Mouse (Mus musculus): ENCODE data around the gene Gtf2i.

Gene Gtf2i

DNA sequence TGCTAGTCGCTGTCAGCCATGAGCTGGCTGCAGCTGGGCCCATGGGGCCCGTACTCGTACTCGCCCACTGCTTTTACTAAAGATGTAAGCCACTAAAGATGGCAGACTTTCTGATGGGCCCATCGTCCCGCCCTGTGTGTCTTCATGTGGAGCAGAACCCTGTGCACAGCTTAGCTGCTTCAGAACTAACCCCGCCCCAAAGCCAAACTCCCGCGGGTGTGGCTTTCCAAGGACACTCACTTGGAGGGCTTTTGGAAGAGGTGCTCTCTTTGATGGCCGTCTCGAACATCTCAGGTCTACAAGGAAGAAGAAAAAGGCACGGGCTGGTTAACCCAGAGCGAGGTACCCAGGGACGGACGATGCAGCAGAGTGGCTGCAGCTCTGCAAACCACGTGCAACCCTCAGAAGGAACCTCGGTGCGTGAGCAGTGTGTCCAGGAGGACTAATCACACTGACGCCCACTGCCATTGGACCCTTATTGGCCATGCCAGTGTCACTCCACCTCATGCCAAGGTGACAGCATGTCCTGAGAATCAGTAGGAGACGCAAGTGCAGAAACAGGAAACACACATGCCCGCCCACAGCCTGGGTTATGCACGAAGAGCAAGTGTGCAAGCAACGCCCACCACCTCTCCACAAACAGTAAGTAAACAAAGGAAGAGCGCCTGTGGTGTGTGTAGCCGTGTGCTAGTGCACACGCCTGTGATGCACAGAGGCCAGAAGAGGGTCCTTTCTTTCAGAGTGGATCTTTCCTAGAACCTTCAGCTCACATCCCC, 70.7 kb downstream of the Gtf2i start:
- DNase-seq (ENCODE audit: low read depth, low spot score), result no peak

DNA sequence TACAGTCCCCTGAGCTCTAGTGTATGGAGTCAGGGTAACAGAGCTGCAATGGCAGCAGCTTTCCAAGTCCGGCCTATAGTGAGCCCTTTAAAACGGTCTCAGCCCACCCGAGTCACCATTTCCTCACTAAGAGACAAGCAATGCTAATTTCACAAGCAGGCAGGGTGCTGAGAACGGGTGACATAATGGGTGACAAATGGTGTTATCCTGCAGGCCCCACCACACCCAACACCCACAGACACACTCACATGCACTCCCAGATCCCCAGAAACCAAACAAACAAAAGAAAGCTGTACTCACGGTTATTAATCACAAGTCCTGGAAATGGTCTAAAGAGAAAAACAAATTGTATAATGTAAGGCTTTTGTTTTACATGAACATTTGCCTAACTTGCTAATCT, 72.7 kb downstream of the Gtf2i start:
- DNase-seq (ENCODE audit: low read depth, low spot score), result no peak

DNA sequence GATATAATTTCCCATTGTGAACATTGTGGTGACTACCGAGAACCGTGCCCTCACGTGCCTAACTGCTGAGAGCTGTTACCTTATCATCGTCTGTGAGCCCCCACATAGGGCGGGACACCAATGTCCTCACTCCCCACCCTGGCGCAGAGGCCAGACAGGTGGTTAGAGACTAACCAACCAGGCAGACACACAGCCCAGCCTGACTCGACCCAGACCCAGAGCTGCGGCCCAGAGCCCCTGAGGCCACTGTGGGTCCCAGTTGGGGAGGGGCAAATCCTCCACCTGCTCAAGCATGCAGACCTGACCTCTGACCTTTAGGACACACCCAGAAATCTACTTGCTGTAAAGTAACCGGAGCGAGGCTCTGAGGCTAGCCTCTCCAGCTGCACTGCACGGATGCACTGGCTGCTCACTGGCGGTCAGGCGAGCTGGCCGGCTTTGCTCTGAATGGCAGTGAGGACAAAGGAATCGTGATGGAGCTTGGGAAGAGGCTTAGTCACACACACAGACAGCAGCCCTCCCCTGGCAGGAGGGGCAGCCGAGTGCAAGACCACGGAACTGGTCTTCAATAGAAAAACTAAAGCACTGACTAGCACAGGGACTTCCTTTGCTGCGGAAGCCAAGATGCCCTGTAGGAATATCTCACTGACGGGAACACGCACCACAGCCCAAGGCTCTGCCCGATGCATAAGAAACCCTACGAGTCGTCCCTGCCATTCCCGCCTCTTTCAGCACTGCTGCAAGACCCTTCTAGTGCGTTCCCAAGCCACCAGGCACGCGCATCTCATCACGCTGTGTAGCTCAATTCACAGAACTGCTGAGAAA, 76.4 kb downstream of the Gtf2i start:
- no peak for DNase-seq (ENCODE audit: low read depth, low spot score)

DNA sequence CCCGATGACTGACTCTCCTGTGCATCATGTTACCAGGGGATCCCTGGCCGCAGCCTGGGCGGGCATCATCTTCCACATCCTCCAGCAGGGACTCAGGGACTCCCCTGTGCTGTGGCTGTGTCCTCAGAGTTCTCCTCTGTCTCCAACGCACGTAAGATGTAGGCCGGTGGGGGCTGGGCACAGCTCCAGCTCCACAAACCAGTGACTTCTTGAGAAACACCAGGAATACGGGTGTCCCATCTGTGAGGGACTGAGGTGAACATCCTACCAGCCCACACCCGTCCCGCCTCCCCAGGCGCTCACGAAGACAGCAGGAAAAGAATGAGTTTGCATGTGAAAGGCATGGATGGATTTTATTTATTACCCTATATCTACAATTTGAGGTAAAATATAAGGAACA, 77.1 kb downstream of the Gtf2i start:
- DNase-seq (ENCODE audit: low read depth, low spot score), result no peak

DNA sequence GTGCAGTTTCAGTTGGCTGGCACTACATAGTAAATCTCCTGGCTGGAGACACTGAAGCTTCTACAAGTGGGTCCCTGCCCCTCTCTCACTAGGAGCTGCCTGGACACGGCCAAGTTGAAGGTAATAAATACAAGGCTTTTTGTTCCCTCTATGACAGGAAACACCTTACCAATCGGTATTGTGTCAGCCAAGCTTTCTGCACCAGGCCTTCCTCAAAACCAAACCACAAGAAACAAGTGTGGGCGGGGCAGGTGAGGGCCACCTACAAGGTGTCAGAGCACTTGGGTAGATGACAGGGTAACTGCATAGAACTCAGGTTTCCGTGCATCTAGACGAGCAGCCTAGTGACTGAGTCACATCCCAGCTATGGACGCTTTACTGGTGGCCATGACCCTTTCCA, 77.8 kb downstream of the Gtf2i start:
- peak; percentile 68 for DNase-seq (ENCODE audit: low read depth, low spot score)

DNA sequence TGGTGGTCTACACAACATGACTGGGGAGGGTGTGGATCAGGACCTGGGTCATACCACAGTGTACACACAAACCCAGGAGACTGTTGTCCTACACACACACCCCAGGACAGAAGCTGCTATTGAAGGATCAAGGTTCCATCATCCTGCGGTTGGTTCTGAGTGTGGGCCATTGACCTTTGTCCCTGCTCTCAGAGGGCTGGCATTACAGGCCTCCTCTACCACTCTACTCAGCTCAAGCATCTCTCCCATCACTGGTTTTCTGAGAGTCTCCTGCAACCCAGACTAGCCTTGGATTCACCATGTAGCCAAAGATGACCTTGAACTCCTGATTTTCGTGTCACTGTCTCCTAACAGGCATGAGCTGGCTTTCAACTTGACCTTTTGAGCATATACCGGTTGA, 78.3 kb downstream of the Gtf2i start:
- DNase-seq (ENCODE audit: low read depth, low spot score), result no peak

DNA sequence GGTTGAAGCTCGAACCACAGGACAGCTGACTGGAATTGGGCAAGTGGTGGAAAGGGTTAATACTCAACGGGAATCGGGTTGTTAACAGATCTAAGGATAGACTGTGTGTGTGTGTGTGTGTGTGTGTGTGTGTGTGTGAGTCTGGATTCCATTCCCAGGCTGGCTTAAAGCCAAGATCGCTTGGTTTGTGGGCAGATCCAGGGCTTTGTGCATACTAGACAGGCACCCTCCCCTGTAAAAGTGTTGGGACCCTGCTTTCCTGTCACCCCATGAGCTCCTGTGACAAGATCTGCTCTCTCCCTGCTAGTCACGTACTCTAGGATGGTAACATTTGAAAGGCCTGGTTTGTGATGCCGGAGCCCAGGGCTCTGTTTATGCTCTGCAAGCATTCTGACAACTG, 79.4 kb downstream of the Gtf2i start:
- DNase-seq (ENCODE audit: low read depth, low spot score), result no peak

DNA sequence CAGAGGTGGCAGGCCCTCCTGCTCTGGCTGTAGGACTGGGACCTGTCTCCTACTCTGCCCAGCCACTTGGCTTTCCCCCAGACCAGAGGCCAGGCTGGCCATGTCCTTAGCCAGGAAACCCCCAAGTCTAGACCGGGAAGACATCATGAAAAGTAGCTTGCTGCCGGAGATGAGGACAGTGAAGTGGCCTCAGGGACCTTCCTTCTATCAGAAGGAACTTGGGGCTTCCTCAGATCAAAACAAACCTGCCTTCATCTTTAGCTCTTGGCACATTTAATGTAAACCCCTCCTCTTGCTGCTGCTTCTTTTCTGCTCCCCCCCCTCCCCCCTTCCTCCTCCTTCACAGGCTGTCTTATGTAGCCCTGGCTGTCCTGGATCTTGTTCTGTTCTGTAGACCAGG, 80.4 kb downstream of the Gtf2i start:
- no peak for DNase-seq (ENCODE audit: low read depth, low spot score)

DNA sequence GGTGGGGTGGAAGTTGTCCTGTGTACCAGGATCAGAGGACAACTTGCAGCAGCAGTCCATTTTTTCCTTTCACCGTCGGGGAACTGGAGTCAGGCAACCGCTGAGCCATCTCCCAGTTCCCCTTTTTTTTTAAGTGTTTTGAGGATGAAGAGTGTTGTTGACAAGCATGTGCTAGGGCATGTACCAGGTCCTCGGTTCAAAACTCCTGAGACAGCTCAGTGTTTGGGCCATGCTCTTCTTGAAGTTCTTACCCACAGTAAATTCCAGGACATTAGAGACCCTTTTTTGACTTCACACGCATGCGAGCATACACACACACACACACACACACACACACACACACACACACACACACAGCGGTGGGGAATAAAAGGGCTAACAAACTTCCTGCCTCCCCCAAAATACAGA, 81.3 kb downstream of the Gtf2i start:
- peak; percentile 70 for DNase-seq (ENCODE audit: low read depth, low spot score)

DNA sequence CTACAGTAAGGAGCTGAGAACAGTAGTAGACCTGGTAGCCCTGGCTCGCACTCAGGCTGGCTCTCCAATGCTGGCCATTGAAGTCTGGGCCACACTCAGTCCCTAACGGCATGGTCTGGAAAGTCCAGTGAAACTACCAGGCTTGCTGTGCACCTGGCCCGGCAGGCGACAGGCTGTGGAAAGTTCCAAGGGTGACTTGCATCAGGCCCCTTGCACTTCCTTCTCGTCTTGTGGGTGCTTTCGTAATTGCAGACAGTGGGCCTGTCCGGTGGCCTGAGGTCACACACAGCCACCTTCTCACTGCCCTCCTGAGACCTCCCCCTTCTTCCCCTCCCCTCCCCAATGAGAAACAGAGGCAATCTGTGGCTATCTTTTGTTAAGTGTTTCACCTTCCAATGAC, 82.0 kb downstream of the Gtf2i start:
- DNase-seq (ENCODE audit: low read depth, low spot score), result peak; percentile 87

DNA sequence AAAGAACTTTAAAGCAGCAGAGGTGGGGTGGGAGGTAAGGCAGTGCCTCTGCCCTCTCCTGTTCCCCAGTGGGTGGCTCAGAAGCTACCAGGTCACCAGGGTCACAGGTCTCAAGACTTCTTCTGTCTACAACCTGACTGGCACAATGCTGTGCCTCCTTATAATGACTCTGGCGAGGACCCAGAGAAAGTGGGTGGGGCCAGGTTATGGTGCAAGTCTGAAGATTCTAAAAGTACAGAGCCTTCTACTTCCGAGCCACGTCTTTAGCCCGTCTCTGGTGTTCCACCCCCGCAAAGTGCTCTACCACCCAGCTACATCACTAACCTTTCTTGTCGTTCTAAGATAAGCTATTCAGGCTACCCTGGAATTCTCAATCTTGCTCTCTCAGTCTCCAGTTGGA, 82.4 kb downstream of the Gtf2i start:
- DNase-seq (ENCODE audit: low read depth, low spot score), result peak; percentile 88

DNA sequence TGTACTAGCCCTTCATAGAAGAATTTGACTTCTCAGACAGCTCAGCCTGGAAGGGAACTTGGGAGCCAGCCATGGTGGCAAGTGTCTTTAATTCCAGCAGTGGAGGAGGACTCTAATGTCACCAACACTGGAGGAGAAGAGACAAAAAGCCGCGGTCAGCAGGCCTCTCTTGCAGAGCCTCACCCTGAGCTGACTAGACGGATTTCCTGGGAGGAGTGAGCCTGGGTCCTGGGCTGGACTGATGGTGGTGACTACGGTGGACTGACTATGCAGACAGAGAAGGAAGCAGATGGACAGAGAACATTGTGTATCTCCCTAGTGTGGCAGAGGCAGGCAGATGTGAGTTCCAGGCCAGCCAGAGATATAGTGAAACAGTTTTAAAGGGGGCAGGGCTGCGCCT, 83.2 kb downstream of the Gtf2i start:
- peak; percentile 18 for DNase-seq (ENCODE audit: low read depth, low spot score)

DNA sequence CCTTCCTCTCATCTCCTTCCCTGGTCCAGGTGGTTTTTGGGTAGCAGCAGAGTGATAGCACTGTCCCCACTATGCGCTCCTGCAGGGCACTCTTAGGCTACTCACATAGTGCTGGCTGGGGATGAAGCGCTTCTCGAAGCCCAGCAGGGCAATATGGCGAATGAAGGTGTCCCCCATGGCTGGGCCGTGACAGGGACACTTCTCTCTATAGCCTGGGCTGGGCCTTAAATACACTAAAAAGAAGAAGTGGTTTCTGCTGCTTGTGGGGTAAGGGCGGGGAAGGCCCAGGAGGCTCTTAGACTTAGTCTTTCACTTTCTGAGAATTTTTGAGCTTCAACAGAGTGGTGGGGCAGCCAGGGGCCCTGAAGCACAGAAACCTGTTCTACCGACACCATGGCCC, 85.2 kb downstream of the Gtf2i start, which contains the start of gene Ncf1:
Gene Ncf1 (minus strand): TSS at position 235 of the 400 bp plus-strand sequence.
- peak; percentile 91 for DNase-seq (ENCODE audit: low read depth, low spot score)

DNA sequence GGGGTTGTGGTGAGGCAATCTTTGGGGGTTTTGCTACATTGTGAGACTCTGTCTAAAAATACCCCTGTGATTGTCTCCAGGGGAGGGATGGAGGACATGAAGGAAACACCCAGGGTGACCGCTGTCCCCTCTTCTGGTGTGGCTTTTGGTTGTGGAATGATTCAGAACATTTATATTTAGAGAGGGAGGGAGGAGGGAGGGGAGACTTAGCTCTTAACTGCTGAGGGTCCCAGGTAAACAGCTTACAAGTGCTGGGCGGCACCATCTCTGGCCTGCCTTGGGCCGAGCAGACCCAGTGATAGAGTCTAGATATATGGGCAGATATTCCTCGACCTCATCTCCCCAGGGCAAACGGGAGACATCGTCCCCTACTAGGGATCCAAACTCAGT, 86.3 kb downstream of the Gtf2i start:
- no peak for DNase-seq (ENCODE audit: low read depth, low spot score)

DNA sequence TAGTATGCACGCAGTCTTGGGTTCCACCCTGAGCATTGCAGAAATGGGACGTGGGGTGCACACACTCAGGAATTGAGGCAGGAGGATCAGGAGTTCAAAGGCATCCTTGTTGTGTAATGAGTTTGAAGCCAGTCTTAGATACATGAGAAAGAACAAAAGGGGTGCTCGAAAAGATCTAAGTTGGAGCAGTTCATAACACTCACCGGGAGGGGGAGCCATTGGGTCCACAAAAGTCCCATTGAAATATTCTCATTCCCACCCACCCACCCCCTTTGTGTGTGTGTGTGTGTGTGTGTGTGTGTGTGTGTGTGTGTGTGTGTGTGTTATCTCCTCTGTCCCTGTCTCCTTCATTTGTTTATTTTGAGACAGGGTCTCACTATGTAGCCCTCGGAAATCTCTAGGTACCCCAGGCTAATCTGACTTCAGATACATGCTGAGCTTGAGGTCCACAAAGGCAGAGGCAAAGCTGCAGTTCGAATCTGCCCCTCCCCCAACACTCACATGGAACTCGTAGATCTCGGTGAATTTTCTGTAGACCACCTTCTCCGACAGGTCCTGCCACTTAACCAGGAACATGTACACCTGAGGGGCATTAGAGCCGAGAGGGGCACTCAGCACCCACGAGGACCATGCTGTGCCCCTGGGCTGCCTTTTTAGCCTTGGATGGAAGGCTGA, 86.8 kb downstream of the Gtf2i start:
- DNase-seq (ENCODE audit: low read depth, low spot score), result peak; percentile 85

DNA sequence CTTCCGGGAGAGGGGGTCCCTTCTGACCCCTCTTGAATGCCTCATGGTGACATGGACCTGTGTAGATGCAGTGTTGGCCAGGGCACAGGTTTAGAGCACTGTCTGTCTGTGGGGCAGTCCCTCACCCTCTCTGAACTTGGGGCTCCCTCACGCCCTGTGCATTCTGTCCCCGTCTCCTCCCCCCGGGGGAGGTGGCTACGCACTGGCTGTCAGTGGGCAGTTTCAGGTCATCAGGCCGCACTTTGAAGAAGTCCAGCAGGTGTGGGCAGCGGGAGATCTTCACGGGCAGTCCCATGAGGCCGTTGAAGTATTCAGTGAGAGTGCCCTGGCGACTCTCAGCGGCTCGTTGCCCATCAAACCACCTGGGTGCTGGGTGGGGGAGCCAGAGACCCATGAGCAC, 87.6 kb downstream of the Gtf2i start:
- DNase-seq (ENCODE audit: low read depth, low spot score), result peak; percentile 39

DNA sequence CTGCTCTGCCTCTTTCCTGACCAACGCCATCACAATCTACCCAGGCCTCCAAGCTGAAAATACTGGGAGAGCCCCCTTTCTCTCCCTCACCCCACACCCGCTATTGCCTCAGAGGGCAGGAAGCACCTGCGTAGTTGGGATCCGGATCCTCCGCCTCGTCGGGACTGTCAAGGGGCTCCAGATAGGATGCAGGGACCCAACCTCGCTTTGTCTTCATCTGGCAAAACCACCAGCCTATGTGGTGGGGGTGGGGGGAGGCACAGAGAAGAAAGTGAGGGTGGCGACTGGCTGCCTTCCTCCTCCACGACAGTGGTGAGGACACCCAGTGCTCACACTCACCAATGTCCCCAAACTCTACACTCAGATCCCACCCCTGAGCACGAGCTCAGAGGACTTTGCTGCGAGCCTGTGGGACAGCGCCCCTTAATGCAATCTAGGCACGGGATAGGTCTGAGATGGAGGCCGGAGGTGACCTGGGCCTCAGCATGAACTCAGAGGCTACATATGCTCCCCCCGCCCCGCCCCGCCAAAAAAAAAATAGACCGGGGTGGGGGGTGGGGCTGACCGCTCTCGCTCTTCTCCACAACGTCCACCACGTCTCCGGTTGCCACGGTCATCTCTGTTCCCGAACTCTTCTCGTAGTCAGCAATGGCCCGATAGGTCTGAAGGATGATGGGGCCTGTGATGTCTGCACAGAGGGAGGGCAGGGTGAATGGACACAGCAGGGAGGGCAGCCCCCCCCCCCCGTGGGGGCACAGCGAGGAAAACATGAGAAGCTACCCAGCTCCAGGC, 89.3 kb downstream of the Gtf2i start:
- DNase-seq (ENCODE audit: low read depth, low spot score), result no peak

DNA sequence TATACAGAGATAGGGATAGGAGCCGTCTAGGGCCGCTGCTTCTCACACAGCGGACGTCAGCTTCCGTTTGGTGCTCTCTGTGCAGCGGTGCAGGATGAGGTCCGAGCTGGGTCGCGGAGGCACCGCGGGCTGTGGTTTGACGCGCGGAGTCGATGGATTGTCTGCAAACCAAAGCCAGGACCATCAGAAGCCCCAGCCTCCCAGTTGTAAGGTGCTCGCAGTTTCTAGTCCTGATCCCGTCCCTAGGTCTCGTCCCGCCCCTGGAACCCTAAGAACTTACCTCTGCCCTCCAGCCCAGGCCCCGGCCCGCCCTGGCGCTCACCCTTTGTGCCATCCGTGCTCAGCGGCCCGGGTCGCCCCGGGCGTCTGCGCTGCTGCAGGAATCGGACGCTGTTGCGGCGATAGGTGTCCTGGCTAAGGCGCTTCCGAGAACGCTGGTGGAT, 92.8 kb downstream of the Gtf2i start:
- no peak for DNase-seq (ENCODE audit: low read depth, low spot score)

DNA sequence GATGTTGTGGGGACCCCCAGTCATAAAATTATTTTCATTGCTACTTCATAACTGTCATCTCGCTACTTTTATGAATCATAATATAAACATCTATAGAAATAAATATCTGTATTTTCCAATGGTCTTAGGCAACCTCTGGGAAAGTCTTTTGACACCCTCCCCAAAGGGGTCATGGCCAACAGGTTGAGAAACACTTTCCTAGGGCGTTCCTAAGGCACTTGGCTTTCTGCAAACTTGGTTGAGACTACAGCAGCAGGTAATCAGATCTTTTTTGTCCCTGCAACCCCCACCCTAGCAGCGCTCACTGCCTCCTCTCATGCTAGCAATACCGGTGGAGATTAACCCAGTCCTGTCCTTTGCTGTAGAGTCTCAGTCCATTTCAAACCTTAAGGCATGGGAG, 93.3 kb downstream of the Gtf2i start:
- no peak for DNase-seq (ENCODE audit: low read depth, low spot score)

DNA sequence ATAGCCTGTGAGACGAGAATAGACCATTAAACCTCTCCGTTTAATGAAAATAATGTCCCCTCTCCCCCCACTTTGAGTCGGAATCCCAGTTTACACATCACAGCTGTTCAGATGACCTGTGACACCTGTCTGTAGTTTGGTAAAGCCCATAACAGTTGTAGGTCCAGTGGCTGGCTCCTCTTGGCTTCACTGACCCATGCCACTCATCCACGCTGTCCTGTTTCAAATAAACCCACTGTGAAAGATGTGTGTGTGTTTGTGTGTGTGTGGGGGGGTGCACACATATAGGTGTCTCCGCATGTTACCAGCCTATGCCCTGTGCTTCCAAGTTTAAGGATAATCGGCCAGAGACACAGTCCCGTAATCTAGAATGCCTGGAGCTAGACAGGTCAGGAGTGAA, 96.7 kb downstream of the Gtf2i start:
- DNase-seq (ENCODE audit: low read depth, low spot score), result no peak

DNA sequence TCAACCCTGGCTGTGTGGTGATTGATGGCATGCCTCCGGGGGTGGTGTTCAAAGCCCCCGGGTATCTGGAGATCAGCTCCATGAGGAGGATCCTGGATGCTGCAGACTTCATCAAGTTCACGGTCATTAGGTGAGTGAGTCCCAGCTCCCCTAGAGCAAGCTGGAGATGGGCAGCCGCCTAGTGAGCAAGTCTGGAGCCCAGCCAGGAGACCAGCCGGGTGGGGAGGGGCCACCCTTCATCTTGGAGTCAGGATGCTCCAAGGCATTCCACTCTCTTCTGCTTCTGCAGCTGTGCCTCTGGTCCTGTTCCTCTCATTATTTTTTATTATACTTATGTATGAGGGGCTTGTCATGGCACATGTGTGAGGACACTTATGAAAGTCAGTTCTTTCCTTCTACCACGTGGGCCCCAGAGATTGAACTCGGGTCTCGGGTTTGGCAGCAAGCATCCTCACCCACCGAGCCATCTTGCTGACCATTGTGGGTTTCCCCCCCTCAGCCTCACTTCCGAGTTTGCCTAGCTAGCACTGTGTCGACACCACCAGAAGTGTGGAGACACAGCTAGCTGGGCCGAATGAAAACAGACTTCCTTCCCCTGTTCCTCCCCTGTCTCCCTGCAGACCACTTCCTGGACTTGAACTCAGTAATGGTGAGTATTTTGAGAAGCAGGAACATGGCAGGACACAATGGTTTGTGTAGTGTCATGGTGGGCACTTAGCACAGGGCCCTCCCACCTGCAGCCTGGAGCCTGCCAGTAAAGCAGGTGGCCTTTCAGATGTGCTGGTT, 100.3 kb downstream of the Gtf2i start:
- no peak for DNase-seq (ENCODE audit: low read depth, low spot score)

Data from A20 (cell line).